Mouse (Mus musculus): ENCODE data around the gene 1700086D15Rik. TPM values are rescaled to one million over a fixed set of nuclear protein-coding genes. Genes with fewer than 3 reads are reported as not detected.

Gene 1700086D15Rik
- 0.13 TPM in 1 of 2 replicates, not detected in the other for polyA plus RNA-seq (2014; fragmentation: Nextera tagmentation; extraction: Ambion mirVana)

DNA sequence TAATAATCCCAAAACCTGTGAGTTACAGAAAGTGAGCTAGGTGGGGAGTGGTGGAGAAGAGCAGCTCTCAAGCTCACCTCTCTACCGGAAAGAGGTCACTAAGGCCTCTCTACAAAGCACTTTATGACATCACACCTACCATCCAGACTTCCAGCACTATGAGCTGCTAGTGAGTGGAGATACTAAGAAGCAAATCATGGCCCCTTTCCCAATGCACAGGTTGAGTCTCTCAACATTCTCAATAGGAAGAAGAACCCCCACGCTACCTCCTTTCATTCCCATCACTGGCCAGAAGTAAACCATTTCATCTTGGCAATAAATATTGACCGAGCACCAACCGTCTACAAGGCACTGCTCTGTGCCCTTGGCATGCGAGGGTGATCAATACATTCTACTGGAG lies at the start of gene 1700086D15Rik:
1700086D15Rik (minus strand) TSS at position 101 of the 400 bp plus-strand sequence.
- Histone ChIP-seq H3K4me2 (ENCODE audit: low read depth, severe bottlenecking) (no peak within 1 kb of the TSS), H3K27me3 (ENCODE audit: control insufficient read depth, insufficient read depth, low read length) (peaks cover 9% of the 10 kb centered on the region; the same call in 1 of the 2 replicates), H3K9me3 (ENCODE audit: control insufficient read depth, low read length) (no peaks in the 10 kb centered on the region), H3K36me3 (ENCODE audit: control insufficient read depth, insufficient read depth, low read length) (no peaks in the 10 kb centered on the region), H3K9ac (ENCODE audit: low read length) (no peak within 1 kb of the TSS), H3K4me3 (ENCODE audit: low read depth, low read length) (no peak within 1 kb of the TSS), H3K27ac (replicated peaks; ENCODE audit: low read depth, low read length) (no peak within 1 kb of the TSS), H3K4me1 (ENCODE audit: control insufficient read depth, insufficient read depth, low read length) (peaks cover 4% of the 10 kb centered on the region; the same call in 1 of the 2 replicates)
- DNase-seq (ENCODE audit: low spot score) (no peak), ATAC-seq (ENCODE audit: insufficient number of reproducible peaks, low FRiP score, low TSS enrichment, low read depth) (no peak)
- 86% methylated on average over 5 of the region's 5 CpGs for WGBS

DNA sequence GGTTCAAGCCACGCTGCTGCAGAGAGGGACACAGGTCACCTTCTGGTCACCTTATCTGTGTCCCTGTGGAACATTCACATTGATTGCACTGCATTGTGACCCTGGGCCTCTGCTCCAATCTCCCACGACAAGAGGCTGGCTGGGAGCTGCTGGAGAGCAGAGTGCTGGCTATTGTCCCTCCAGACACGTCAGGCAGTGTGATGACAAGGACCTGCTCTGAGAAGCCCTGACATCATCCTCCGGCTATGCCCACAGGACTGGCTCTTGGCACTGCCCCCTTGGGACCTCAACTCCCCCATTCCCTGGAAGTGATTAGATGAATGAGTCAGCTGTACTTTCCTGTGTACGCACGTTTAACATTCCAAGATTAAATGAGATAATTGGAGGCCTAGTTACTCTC lies 49.8 kb upstream of the 1700086D15Rik start:
- H3K4me3 ChIP-seq (ENCODE audit: low read depth, low read length): no peak overlapping the region
- no peak overlapping the region for H3K27ac ChIP-seq (replicated peaks; ENCODE audit: low read depth, low read length)
- H3K4me2 ChIP-seq (ENCODE audit: low read depth, severe bottlenecking): no peak overlapping the region
- no peaks in the 10 kb centered on the region for H3K9me3 ChIP-seq (ENCODE audit: control insufficient read depth, low read length)
- WGBS: 56% methylated on average over 6 of the region's 6 CpGs
- no peaks in the 10 kb centered on the region for H3K36me3 ChIP-seq (ENCODE audit: control insufficient read depth, insufficient read depth, low read length)
- no peaks in the 10 kb centered on the region for H3K4me1 ChIP-seq (ENCODE audit: control insufficient read depth, insufficient read depth, low read length)
- DNase-seq (ENCODE audit: low spot score) (no peak), ATAC-seq (ENCODE audit: insufficient number of reproducible peaks, low FRiP score, low TSS enrichment, low read depth) (no peak)
- no peaks in the 10 kb centered on the region for H3K27me3 ChIP-seq (ENCODE audit: control insufficient read depth, insufficient read depth, low read length)
- H3K9ac ChIP-seq (ENCODE audit: low read length): no peak overlapping the region

DNA sequence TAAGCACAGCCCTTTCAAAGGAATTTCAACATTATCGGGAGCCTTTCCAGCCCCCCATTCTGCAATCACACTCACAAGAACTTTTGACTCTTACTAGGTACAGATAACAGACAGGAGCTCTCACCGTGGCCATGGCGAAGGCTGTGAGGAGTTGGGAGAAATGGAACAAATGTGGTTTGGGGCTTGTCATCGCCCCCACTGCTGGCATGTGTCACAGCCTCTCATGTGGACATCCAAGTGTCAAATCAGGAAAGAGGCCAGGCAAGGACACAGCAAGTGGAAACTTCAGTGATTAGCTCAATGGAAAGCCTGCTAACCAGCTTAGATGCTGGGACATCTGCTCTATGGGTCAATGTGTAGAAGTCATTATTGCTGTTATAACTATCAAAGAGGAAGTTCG lies 45.6 kb upstream of the 1700086D15Rik start:
- Histone ChIP-seq H3K9ac (ENCODE audit: low read length) (no peak overlapping the region), H3K27me3 (ENCODE audit: control insufficient read depth, insufficient read depth, low read length) (no peaks in the 10 kb centered on the region), H3K4me1 (ENCODE audit: control insufficient read depth, insufficient read depth, low read length) (no peaks in the 10 kb centered on the region), H3K27ac (replicated peaks; ENCODE audit: low read depth, low read length) (no peak overlapping the region), H3K4me3 (ENCODE audit: low read depth, low read length) (no peak overlapping the region), H3K9me3 (ENCODE audit: control insufficient read depth, low read length) (no peaks in the 10 kb centered on the region), H3K4me2 (ENCODE audit: low read depth, severe bottlenecking) (no peak overlapping the region), H3K36me3 (ENCODE audit: control insufficient read depth, insufficient read depth, low read length) (no peaks in the 10 kb centered on the region)
- ATAC-seq (ENCODE audit: insufficient number of reproducible peaks, low FRiP score, low TSS enrichment, low read depth) (no peak), DNase-seq (ENCODE audit: low spot score) (no peak)
- WGBS: 79% methylated on average over 5 of the region's 5 CpGs

DNA sequence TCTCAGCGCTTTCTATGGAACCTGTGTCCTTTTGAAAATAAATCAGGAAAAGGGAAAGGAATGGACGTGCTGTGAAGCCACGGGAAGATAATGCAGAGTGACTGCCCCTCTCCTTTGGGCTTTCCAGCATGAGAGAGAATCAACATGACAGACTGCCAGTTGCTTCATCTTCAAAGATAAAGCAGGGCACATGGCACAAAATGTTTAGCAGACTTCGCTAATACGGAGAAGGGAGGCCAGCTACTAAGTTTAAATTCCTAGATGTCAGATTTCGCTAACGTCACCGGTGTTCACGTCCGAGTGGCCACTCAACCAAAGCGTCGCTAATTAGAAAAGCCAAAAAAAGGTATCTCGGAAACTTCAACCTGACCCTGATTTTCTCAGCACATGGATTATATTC lies 45.0 kb upstream of the 1700086D15Rik start:
- no peaks in the 10 kb centered on the region for H3K4me1 ChIP-seq (ENCODE audit: control insufficient read depth, insufficient read depth, low read length)
- H3K9ac ChIP-seq (ENCODE audit: low read length): no peak overlapping the region
- no peak overlapping the region for H3K4me2 ChIP-seq (ENCODE audit: low read depth, severe bottlenecking)
- no peak overlapping the region for H3K4me3 ChIP-seq (ENCODE audit: low read depth, low read length)
- WGBS: 87% methylated on average over 13 of the region's 13 CpGs
- ATAC-seq (ENCODE audit: insufficient number of reproducible peaks, low FRiP score, low TSS enrichment, low read depth) (no peak), DNase-seq (ENCODE audit: low spot score) (no peak)
- H3K27ac ChIP-seq (replicated peaks; ENCODE audit: low read depth, low read length): no peak overlapping the region
- H3K36me3 ChIP-seq (ENCODE audit: control insufficient read depth, insufficient read depth, low read length): no peaks in the 10 kb centered on the region
- H3K9me3 ChIP-seq (ENCODE audit: control insufficient read depth, low read length): no peaks in the 10 kb centered on the region
- H3K27me3 ChIP-seq (ENCODE audit: control insufficient read depth, insufficient read depth, low read length): no peaks in the 10 kb centered on the region

DNA sequence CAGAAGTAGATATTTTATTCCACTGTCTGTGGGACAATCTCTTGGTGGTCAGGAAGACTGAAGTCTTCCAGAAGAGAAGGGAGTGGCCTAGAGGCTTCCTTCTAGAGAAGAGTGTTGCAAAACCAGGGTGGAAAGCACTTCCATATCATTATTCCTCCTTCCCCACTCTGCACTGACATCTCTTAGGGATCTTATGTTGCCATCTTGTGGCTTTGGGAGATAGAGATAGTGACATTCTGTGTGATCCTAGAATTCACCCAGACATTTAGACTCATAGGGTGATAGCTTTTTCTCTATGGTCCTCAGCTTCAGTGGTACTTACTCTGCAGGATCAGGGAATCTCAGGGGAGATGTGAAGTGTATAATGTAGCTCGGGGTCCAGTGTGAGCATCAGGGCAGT lies 43.3 kb upstream of the 1700086D15Rik start:
- Histone ChIP-seq H3K4me1 (ENCODE audit: control insufficient read depth, insufficient read depth, low read length) (no peaks in the 10 kb centered on the region), H3K27me3 (ENCODE audit: control insufficient read depth, insufficient read depth, low read length) (no peaks in the 10 kb centered on the region), H3K9me3 (ENCODE audit: control insufficient read depth, low read length) (no peaks in the 10 kb centered on the region), H3K4me3 (ENCODE audit: low read depth, low read length) (no peak overlapping the region), H3K9ac (ENCODE audit: low read length) (no peak overlapping the region), H3K36me3 (ENCODE audit: control insufficient read depth, insufficient read depth, low read length) (no peaks in the 10 kb centered on the region), H3K4me2 (ENCODE audit: low read depth, severe bottlenecking) (no peak overlapping the region), H3K27ac (replicated peaks; ENCODE audit: low read depth, low read length) (no peak overlapping the region)
- DNase-seq (ENCODE audit: low spot score): no peak
- 78% methylated on average over 1 of the region's 1 CpGs for WGBS
- no peak for ATAC-seq (ENCODE audit: insufficient number of reproducible peaks, low FRiP score, low TSS enrichment, low read depth)

DNA sequence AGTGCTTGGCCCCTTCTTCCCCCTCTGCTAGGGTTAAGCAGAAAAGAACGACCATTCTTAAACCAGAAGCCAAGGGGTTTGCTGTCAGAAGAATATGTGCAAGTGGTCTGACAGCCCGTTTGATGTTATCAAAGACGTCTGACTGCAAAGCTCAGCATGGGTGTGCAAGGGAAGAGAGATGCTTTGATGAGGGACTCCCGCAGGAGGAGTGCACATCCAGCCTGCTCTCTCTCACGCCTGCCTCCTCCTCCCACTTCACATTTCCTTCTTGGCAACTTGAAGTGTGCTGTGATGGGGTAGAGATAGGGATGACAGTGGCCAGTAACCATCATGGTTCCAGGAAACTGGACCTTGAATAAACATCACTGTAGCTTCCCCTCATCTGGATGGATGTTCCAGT lies 42.5 kb upstream of the 1700086D15Rik start:
- Histone ChIP-seq H3K36me3 (ENCODE audit: control insufficient read depth, insufficient read depth, low read length) (no peaks in the 10 kb centered on the region), H3K27ac (replicated peaks; ENCODE audit: low read depth, low read length) (no peak overlapping the region), H3K4me1 (ENCODE audit: control insufficient read depth, insufficient read depth, low read length) (no peaks in the 10 kb centered on the region), H3K9ac (ENCODE audit: low read length) (no peak overlapping the region), H3K4me3 (ENCODE audit: low read depth, low read length) (no peak overlapping the region), H3K9me3 (ENCODE audit: control insufficient read depth, low read length) (no peaks in the 10 kb centered on the region), H3K4me2 (ENCODE audit: low read depth, severe bottlenecking) (no peak overlapping the region), H3K27me3 (ENCODE audit: control insufficient read depth, insufficient read depth, low read length) (no peaks in the 10 kb centered on the region)
- ATAC-seq (ENCODE audit: insufficient number of reproducible peaks, low FRiP score, low TSS enrichment, low read depth) (no peak), DNase-seq (ENCODE audit: low spot score) (no peak)
- 32% methylated on average over 5 of the region's 5 CpGs for WGBS

DNA sequence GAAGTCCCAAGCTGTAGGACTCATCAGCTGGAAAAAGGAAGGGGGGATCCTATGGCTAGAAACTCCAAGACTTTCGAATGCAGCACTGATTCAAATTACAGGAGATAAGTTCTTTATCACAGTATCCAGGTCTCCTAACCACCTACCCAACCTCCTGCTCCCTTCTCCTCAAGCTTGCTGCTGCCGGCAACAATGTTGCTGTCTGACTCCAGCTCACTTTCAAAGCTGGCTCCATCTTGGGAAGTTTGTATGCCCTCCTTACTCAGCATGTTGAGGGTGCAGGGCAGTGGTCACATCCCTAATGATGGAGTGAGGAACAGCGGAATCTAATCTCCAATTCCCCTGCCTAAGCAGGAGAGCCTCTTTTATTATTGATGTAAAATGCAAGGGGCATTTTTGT lies 38.3 kb upstream of the 1700086D15Rik start:
- H3K4me1 ChIP-seq (ENCODE audit: control insufficient read depth, insufficient read depth, low read length): no peaks in the 10 kb centered on the region
- WGBS: 84% methylated on average over 3 of the region's 3 CpGs
- H3K27me3 ChIP-seq (ENCODE audit: control insufficient read depth, insufficient read depth, low read length): no peaks in the 10 kb centered on the region
- no peak for DNase-seq (ENCODE audit: low spot score)
- H3K27ac ChIP-seq (replicated peaks; ENCODE audit: low read depth, low read length): no peak overlapping the region
- no peaks in the 10 kb centered on the region for H3K9me3 ChIP-seq (ENCODE audit: control insufficient read depth, low read length)
- H3K9ac ChIP-seq (ENCODE audit: low read length): no peak overlapping the region
- no peak overlapping the region for H3K4me3 ChIP-seq (ENCODE audit: low read depth, low read length)
- H3K36me3 ChIP-seq (ENCODE audit: control insufficient read depth, insufficient read depth, low read length): no peaks in the 10 kb centered on the region
- no peak overlapping the region for H3K4me2 ChIP-seq (ENCODE audit: low read depth, severe bottlenecking)
- no peak for ATAC-seq (ENCODE audit: insufficient number of reproducible peaks, low FRiP score, low TSS enrichment, low read depth)

DNA sequence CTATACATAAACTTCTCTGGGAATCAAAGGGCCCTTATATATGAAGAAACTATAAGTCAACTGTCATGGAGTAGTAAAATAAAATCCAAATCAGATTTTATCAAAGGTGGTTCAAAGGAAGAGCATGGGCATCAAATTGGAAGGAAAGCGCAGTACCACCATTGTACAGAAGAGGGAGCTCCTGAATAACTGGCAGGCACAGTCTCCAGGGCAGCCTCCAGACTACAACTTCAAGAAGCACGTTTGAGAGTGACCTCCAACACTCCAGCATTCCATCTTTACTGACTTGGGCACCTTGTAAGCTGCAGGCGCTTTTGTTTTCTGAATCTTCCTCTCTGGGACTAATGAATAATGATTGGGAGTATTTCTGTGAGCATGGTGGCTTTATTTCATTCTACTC lies 37.6 kb upstream of the 1700086D15Rik start:
- ATAC-seq (ENCODE audit: insufficient number of reproducible peaks, low FRiP score, low TSS enrichment, low read depth): no peak
- no peak overlapping the region for H3K4me3 ChIP-seq (ENCODE audit: low read depth, low read length)
- H3K27me3 ChIP-seq (ENCODE audit: control insufficient read depth, insufficient read depth, low read length): no peaks in the 10 kb centered on the region
- H3K9me3 ChIP-seq (ENCODE audit: control insufficient read depth, low read length): no peaks in the 10 kb centered on the region
- no peaks in the 10 kb centered on the region for H3K4me1 ChIP-seq (ENCODE audit: control insufficient read depth, insufficient read depth, low read length)
- WGBS: 7% methylated on average over 3 of the region's 3 CpGs
- DNase-seq (ENCODE audit: low spot score): peak; percentile 89
- H3K9ac ChIP-seq (ENCODE audit: low read length): no peak overlapping the region
- no peak overlapping the region for H3K27ac ChIP-seq (replicated peaks; ENCODE audit: low read depth, low read length)
- no peak overlapping the region for H3K4me2 ChIP-seq (ENCODE audit: low read depth, severe bottlenecking)
- no peaks in the 10 kb centered on the region for H3K36me3 ChIP-seq (ENCODE audit: control insufficient read depth, insufficient read depth, low read length)

DNA sequence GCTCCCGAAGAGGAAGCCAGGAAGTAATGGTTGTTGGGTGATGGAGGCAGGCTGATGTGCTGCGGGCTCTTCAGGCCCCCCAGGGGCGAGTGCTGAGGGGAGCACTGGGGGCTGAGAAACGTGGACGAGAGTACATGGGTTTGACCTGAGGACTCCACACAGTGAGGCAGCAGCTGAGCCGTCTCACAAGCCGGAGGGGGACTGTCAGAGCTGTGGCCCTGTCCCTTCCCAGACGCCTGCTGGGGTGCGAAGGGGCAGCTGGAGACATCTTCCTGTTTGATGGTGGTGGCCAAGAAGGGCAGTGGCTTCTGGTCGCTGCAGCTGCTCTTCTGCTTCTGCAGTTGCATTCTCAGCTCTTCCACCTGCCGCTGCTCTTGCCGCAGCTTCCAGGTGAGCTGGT lies 27.3 kb upstream of the 1700086D15Rik start:
- Histone ChIP-seq H3K27me3 (ENCODE audit: control insufficient read depth, insufficient read depth, low read length) (no peaks in the 10 kb centered on the region), H3K9me3 (ENCODE audit: control insufficient read depth, low read length) (no peaks in the 10 kb centered on the region), H3K27ac (replicated peaks; ENCODE audit: low read depth, low read length) (no peak overlapping the region), H3K4me1 (ENCODE audit: control insufficient read depth, insufficient read depth, low read length) (no peaks in the 10 kb centered on the region), H3K36me3 (ENCODE audit: control insufficient read depth, insufficient read depth, low read length) (no peaks in the 10 kb centered on the region), H3K4me3 (ENCODE audit: low read depth, low read length) (no peak overlapping the region), H3K9ac (ENCODE audit: low read length) (no peak overlapping the region), H3K4me2 (ENCODE audit: low read depth, severe bottlenecking) (no peak overlapping the region)
- 74% methylated on average over 12 of the region's 12 CpGs for WGBS
- ATAC-seq (ENCODE audit: insufficient number of reproducible peaks, low FRiP score, low TSS enrichment, low read depth) (no peak), DNase-seq (ENCODE audit: low spot score) (no peak)

Measured in limb, embryonic 11.5 days (tissue).